Mouse (Mus musculus): ENCODE data around the gene Gm884. TPM values are rescaled to one million over a fixed set of nuclear protein-coding genes. Genes with fewer than 3 reads are reported as not detected.

Gm884 gene
- not detected in 2 replicates for polyA plus RNA-seq (2015; fragmentation: Nextera tagmentation; extraction: Ambion mirVana)

GRCm38 (mm10) chr11:103621040-103621439 is at the start of gene Gm884:
Gm884 (minus strand) TSS chr11:103621140.

GRCm38 (mm10) chr11:103649301-103649982 is 28.5 kb upstream of the Gm884 start, which contains the start of gene Rprml:
Rprml (plus strand) TSS chr11:103649570.

GRCm38 (mm10) chr11:103638790-103639189 is 17.9 kb upstream of the Gm884 start, which contains the start of gene Lyzl6:
Lyzl6 (minus strand) TSS chr11:103638890.

GRCm38 (mm10) chr11:103504497-103504896 is 116.4 kb downstream of the Gm884 start, which contains the start of gene Lrrc37a:
Lrrc37a (minus strand) TSS chr11:103504597.

Other genes with a start within 250 kb of the Gm884 start
- 3.2 and 4.1 TPM in 2 replicates for gene Plekhm1, start 208.5 kb downstream of the Gm884 start, polyA plus RNA-seq (2015; fragmentation: Nextera tagmentation; extraction: Ambion mirVana)
- not detected in 2 replicates for gene Lrrc37a, start 116.5 kb downstream of the Gm884 start, polyA plus RNA-seq (2015; fragmentation: Nextera tagmentation; extraction: Ambion mirVana)
- not detected in 2 replicates for gene Lyzl6, start 17.8 kb upstream of the Gm884 start, polyA plus RNA-seq (2015; fragmentation: Nextera tagmentation; extraction: Ambion mirVana)
- gene Rprml, start 28.4 kb upstream of the Gm884 start, polyA plus RNA-seq (2015; fragmentation: Nextera tagmentation; extraction: Ambion mirVana): 0.14 and 0.30 TPM in 2 replicates
- gene Gosr2, start 76.8 kb upstream of the Gm884 start, polyA plus RNA-seq (2015; fragmentation: Nextera tagmentation; extraction: Ambion mirVana): 58.6 and 64.2 TPM in 2 replicates
- gene Wnt9b, start 128.7 kb upstream of the Gm884 start, polyA plus RNA-seq (2015; fragmentation: Nextera tagmentation; extraction: Ambion mirVana): not detected in 2 replicates
- gene Wnt3, start 153.0 kb upstream of the Gm884 start, polyA plus RNA-seq (2015; fragmentation: Nextera tagmentation; extraction: Ambion mirVana): 0.08 and 0.60 TPM in 2 replicates